Mouse (Mus musculus): ENCODE data around the gene Tmem37.

DNA sequence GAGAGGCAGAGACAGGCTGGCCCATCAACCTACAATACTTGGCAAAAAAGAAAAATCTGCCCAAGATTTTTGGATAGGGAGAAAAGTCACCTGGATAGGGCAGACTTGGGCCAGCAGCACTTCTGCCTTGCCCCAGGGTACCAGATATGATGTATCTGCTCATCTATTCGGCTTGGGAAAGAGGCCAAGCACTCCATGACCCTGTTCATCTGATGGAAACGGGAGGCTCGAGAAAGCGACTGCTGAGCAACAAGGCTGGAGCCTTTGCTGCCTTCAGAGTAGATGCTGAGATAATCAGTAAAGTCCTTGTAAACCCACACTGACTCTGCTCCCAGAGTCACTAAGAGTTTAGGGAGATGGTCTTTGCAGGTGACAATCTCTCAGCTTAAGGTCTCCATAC, 45.5 kb upstream of the Tmem37 start:
- no peak for TF ChIP-seq CTCF (IDR thresholded peaks at IDR 0.05)
- no peak for TF ChIP-seq EP300 (IDR thresholded peaks at IDR 0.05; ENCODE audit: insufficient read depth, low read depth, low read length)
- no peak for TF ChIP-seq POLR2A (IDR thresholded peaks at IDR 0.05; ENCODE audit: insufficient read depth, low read depth, low read length)
